Mouse (Mus musculus): ENCODE measurements around the gene Med20. TPM values are rescaled to one million over a fixed set of nuclear protein-coding genes. Genes with fewer than 3 reads are reported as not detected.
"Not testable (repeated sequence)": the region's sequence is repeated elsewhere in the genome, so short reads cannot be mapped to it uniquely, and the experiment has no call there.

Med20 gene
- polyA plus RNA-seq, 1 experiment from 2014 or later, result 48.0 TPM

GRCm38 (mm10) chr17:47654346-47654745 lies 43.0 kb downstream of the Med20 start:
- not testable (repeated sequence) for H3K4me1 ChIP-seq (ENCODE audit: control insufficient read depth, insufficient read depth, low read length); H3K4me2 ChIP-seq (replicated peaks; ENCODE audit: low read depth, low read length); H3K4me3 ChIP-seq (ENCODE audit: low read length); H3K36me3 ChIP-seq (ENCODE audit: control insufficient read depth, insufficient read depth, low read length); H3K9ac ChIP-seq (ENCODE audit: low read depth, low read length); H3K27me3 ChIP-seq (ENCODE audit: control insufficient read depth, insufficient read depth, low read length); H3K9me3 ChIP-seq (ENCODE audit: control insufficient read depth, low read length); H3K27ac ChIP-seq (ENCODE audit: low read depth, low read length); ATAC-seq (ENCODE audit: low FRiP score, low TSS enrichment)
- 95% methylated on average over 8 of the region's 8 CpGs for WGBS

GRCm38 (mm10) chr17:47655697-47656096 lies 44.3 kb downstream of the Med20 start:
- ATAC-seq (ENCODE audit: low FRiP score, low TSS enrichment), result no peak
- H3K9ac ChIP-seq (ENCODE audit: low read depth, low read length), result no peak overlapping the region
- H3K27me3 ChIP-seq (ENCODE audit: control insufficient read depth, insufficient read depth, low read length), result no peaks in the 10 kb centered on the region
- no peaks in the 10 kb centered on the region for H3K9me3 ChIP-seq (ENCODE audit: control insufficient read depth, low read length)
- 81% methylated on average over 5 of the region's 5 CpGs for WGBS
- H3K4me2 ChIP-seq (replicated peaks; ENCODE audit: low read depth, low read length), result no peak overlapping the region
- no peaks in the 10 kb centered on the region for H3K4me1 ChIP-seq (ENCODE audit: control insufficient read depth, insufficient read depth, low read length)
- H3K27ac ChIP-seq (ENCODE audit: low read depth, low read length), result no peak overlapping the region
- H3K4me3 ChIP-seq (ENCODE audit: low read length), result no peak overlapping the region
- H3K36me3 ChIP-seq (ENCODE audit: control insufficient read depth, insufficient read depth, low read length), result no peaks in the 10 kb centered on the region; the same call in 1 of the 2 replicates

- no peak overlapping the region for H3K4me2 ChIP-seq (replicated peaks; ENCODE audit: low read depth, low read length)
- 82% methylated on average over 4 of the region's 4 CpGs for WGBS
These were observed 46.5 kb downstream of the Med20 start for GRCm38 (mm10) chr17:47657901-47658300.

GRCm38 (mm10) chr17:47658741-47659243 lies 47.4 kb downstream of the Med20 start:
- Histone ChIP-seq H3K27me3 (ENCODE audit: control insufficient read depth, insufficient read depth, low read length) (no peaks in the 10 kb centered on the region), H3K36me3 (ENCODE audit: control insufficient read depth, insufficient read depth, low read length) (no peaks in the 10 kb centered on the region), H3K9me3 (ENCODE audit: control insufficient read depth, low read length) (no peaks in the 10 kb centered on the region), H3K4me3 (ENCODE audit: low read length) (no peak overlapping the region), H3K4me2 (replicated peaks; ENCODE audit: low read depth, low read length) (no peak overlapping the region), H3K4me1 (ENCODE audit: control insufficient read depth, insufficient read depth, low read length) (no peaks in the 10 kb centered on the region), H3K27ac (ENCODE audit: low read depth, low read length) (no peak overlapping the region), H3K9ac (ENCODE audit: low read depth, low read length) (no peak overlapping the region)
- WGBS, result 87% methylated on average over 3 of the region's 3 CpGs
- no peak for ATAC-seq (ENCODE audit: low FRiP score, low TSS enrichment)

More at GRCm38 (mm10) chr17:47657901-47658300, 46.5 kb downstream of the Med20 start:
- no peak overlapping the region for H3K9ac ChIP-seq (ENCODE audit: low read depth, low read length)
- H3K9me3 ChIP-seq (ENCODE audit: control insufficient read depth, low read length), result no peaks in the 10 kb centered on the region
- no peak overlapping the region for H3K27ac ChIP-seq (ENCODE audit: low read depth, low read length)
- no peaks in the 10 kb centered on the region for H3K4me1 ChIP-seq (ENCODE audit: control insufficient read depth, insufficient read depth, low read length)
- H3K36me3 ChIP-seq (ENCODE audit: control insufficient read depth, insufficient read depth, low read length), result no peaks in the 10 kb centered on the region
- H3K4me3 ChIP-seq (ENCODE audit: low read length), result no peak overlapping the region
- no peak for ATAC-seq (ENCODE audit: low FRiP score, low TSS enrichment)
- H3K27me3 ChIP-seq (ENCODE audit: control insufficient read depth, insufficient read depth, low read length), result no peaks in the 10 kb centered on the region

- Histone ChIP-seq H3K27me3 (ENCODE audit: control insufficient read depth, insufficient read depth, low read length) (no peaks in the 10 kb centered on the region), H3K9ac (ENCODE audit: low read depth, low read length) (no peak overlapping the region), H3K27ac (ENCODE audit: low read depth, low read length) (no peak overlapping the region), H3K4me1 (ENCODE audit: control insufficient read depth, insufficient read depth, low read length) (no peaks in the 10 kb centered on the region), H3K36me3 (ENCODE audit: control insufficient read depth, insufficient read depth, low read length) (no peaks in the 10 kb centered on the region), H3K9me3 (ENCODE audit: control insufficient read depth, low read length) (no peaks in the 10 kb centered on the region), H3K4me3 (ENCODE audit: low read length) (no peak overlapping the region), H3K4me2 (replicated peaks; ENCODE audit: low read depth, low read length) (no peak overlapping the region)
- no peak for ATAC-seq (ENCODE audit: low FRiP score, low TSS enrichment)
- 74% methylated on average over 9 of the region's 9 CpGs for WGBS
These were observed 51.8 kb downstream of the Med20 start for GRCm38 (mm10) chr17:47663009-47663713.

- H3K27ac ChIP-seq (ENCODE audit: low read depth, low read length), result no peak overlapping the region
- H3K27me3 ChIP-seq (ENCODE audit: control insufficient read depth, insufficient read depth, low read length), result no peaks in the 10 kb centered on the region
- no peaks in the 10 kb centered on the region for H3K4me1 ChIP-seq (ENCODE audit: control insufficient read depth, insufficient read depth, low read length)
- H3K36me3 ChIP-seq (ENCODE audit: control insufficient read depth, insufficient read depth, low read length), result no peaks in the 10 kb centered on the region
- H3K9me3 ChIP-seq (ENCODE audit: control insufficient read depth, low read length), result no peaks in the 10 kb centered on the region
- H3K4me2 ChIP-seq (replicated peaks; ENCODE audit: low read depth, low read length), result no peak overlapping the region
- 90% methylated on average over 7 of the region's 7 CpGs for WGBS
- H3K4me3 ChIP-seq (ENCODE audit: low read length), result no peak overlapping the region
- no peak for ATAC-seq (ENCODE audit: low FRiP score, low TSS enrichment)
- H3K9ac ChIP-seq (ENCODE audit: low read depth, low read length), result no peak overlapping the region
These were observed 53.1 kb downstream of the Med20 start for GRCm38 (mm10) chr17:47664474-47664873.

- Histone ChIP-seq H3K9ac (ENCODE audit: low read depth, low read length) (no peak overlapping the region), H3K4me3 (ENCODE audit: low read length) (no peak overlapping the region), H3K27me3 (ENCODE audit: control insufficient read depth, insufficient read depth, low read length) (peaks cover 3% of the 10 kb centered on the region; the same call in 1 of the 2 replicates), H3K9me3 (ENCODE audit: control insufficient read depth, low read length) (no peaks in the 10 kb centered on the region), H3K4me2 (replicated peaks; ENCODE audit: low read depth, low read length) (no peak overlapping the region), H3K27ac (ENCODE audit: low read depth, low read length) (no peak overlapping the region), H3K36me3 (ENCODE audit: control insufficient read depth, insufficient read depth, low read length) (no peaks in the 10 kb centered on the region; the same call in 1 of the 2 replicates), H3K4me1 (ENCODE audit: control insufficient read depth, insufficient read depth, low read length) (peaks cover 11% of the 10 kb centered on the region)
- WGBS, result 78% methylated on average over 4 of the region's 4 CpGs
- no peak for ATAC-seq (ENCODE audit: low FRiP score, low TSS enrichment)
These were observed 57.8 kb downstream of the Med20 start for GRCm38 (mm10) chr17:47669166-47669565.

GRCm38 (mm10) chr17:47671988-47672310 lies 60.6 kb downstream of the Med20 start:
- Histone ChIP-seq H3K4me2 (replicated peaks; ENCODE audit: low read depth, low read length) (peak overlapping the region; percentile 92), H3K36me3 (ENCODE audit: control insufficient read depth, insufficient read depth, low read length) (peaks cover 2% of the 10 kb centered on the region; the same call in 1 of the 2 replicates), H3K27me3 (ENCODE audit: control insufficient read depth, insufficient read depth, low read length) (peaks cover 3% of the 10 kb centered on the region; the same call in 1 of the 2 replicates), H3K4me1 (ENCODE audit: control insufficient read depth, insufficient read depth, low read length) (peaks cover 11% of the 10 kb centered on the region), H3K9me3 (ENCODE audit: control insufficient read depth, low read length) (no peaks in the 10 kb centered on the region), H3K9ac (ENCODE audit: low read depth, low read length) (peak overlapping the region; percentile 51; the same call in 1 of the 2 replicates), H3K27ac (ENCODE audit: low read depth, low read length) (no peak overlapping the region), H3K4me3 (ENCODE audit: low read length) (peak overlapping the region; percentile 45)
- WGBS, result 10% methylated on average over 14 of the region's 14 CpGs
- peak; percentile 71 for ATAC-seq (ENCODE audit: low FRiP score, low TSS enrichment)

- no peaks in the 10 kb centered on the region for H3K9me3 ChIP-seq (ENCODE audit: control insufficient read depth, low read length)
- peak; percentile 82 for ATAC-seq (ENCODE audit: low FRiP score, low TSS enrichment)
- H3K27me3 ChIP-seq (ENCODE audit: control insufficient read depth, insufficient read depth, low read length), result peaks cover 3% of the 10 kb centered on the region; the same call in 1 of the 2 replicates
- peak overlapping the region; percentile 45 for H3K4me3 ChIP-seq (ENCODE audit: low read length)
- WGBS, result 4% methylated on average over 63 of the region's 68 CpGs
- H3K4me1 ChIP-seq (ENCODE audit: control insufficient read depth, insufficient read depth, low read length), result peaks cover 11% of the 10 kb centered on the region
- peak overlapping the region; percentile 51 for H3K9ac ChIP-seq (ENCODE audit: low read depth, low read length)
- H3K36me3 ChIP-seq (ENCODE audit: control insufficient read depth, insufficient read depth, low read length), result peaks cover 2% of the 10 kb centered on the region; the same call in 1 of the 2 replicates
- H3K27ac ChIP-seq (ENCODE audit: low read depth, low read length), result no peak overlapping the region
- peak overlapping the region; percentile 92 for H3K4me2 ChIP-seq (replicated peaks; ENCODE audit: low read depth, low read length)
These were observed 61.1 kb downstream of the Med20 start for GRCm38 (mm10) chr17:47672311-47673111.

Data from kidney, embryonic 14.5 days (tissue).